Mouse (Mus musculus) small intestine, adult 2 months (tissue): ENCODE measurements around the gene Meis1.

Experiments used
- CTCF ChIP-seq: fragments of 200-500 bp; IDR thresholded peaks from 2 replicates; pipeline ENCODE4 v1.5.1; 2012; ENCODE audit warnings: low read depth, mild to moderate bottlenecking, control low read depth, inconsistent platforms, low read length, moderate library complexity, mixed read lengths; ENCODE audit not compliant: insufficient replicate concordance, insufficient read length; ENCODE audit errors: extremely low read depth
- POLR2A ChIP-seq: fragments of 200-500 bp; IDR thresholded peaks from 2 replicates; pipeline ENCODE4 v1.6.1; 2012; ENCODE audit warnings: low read depth, mild to moderate bottlenecking, control low read depth, inconsistent platforms, low read length, moderate library complexity

DNA sequence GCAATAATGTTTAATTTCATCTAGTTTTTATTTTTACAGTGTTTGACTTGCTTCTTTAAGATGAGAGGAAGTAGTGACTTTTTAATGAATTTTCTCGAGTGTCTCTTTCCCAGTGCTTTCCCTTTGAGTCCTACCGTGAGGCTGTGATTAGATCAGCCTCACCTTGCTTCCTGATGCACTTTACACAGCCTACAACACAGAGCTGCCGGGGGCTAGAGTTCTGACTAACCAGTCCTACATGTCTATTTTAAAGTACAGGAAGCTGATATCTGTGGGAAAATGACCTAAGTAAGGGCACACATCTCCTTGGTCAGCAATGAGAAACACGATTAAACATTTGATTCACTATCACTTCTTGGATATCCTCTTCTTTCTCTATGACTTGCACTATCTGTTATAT is 119.9 kb downstream of the Meis1 start:
- TF ChIP-seq CTCF (no peak), POLR2A (no peak)
